Mouse (Mus musculus): ENCODE results near the gene Itpk1.

DNA sequence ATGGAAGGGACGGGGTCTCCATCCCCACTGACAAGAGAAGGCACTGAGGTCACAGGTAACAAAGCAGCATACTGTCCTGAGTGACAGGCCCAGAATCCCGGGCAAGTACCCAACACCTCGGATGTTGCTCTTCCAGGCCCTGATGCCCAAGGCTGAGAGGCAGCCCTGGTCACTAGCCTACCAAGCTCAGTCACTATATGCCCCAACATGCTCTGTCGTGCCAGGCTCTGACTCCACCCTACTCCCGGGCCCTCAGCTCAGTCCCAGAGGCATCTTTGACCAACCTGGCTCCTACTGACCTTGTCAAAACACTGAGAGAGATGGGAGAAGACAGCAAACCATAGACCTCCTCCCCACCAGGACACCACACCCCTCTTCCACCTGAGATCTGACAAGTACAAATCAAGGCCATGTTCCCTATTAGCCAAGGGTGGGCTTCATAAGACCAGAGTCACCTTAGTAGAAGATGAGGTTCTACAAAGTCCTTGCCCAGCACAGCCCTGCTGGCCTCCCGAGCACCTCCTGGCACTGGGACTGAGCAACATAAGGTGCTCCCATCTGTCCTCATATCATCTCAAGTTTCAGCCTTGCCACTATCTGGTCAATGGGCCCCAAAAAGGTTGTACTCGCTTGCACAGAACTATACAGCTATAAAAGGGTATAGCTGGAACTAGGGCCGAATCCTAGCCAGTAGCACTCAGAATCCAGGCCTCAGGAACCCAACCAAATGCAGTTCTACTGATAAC is 43.7 kb downstream of the Itpk1 start:
- no peak for TF ChIP-seq POLR2A (IDR thresholded peaks at IDR 0.05; ENCODE audit: insufficient read depth, low read length)
- no peak for TF ChIP-seq CTCF (IDR thresholded peaks at IDR 0.05; ENCODE audit: low read depth, low read length)
- TF ChIP-seq EP300 (IDR thresholded peaks at IDR 0.05; ENCODE audit: insufficient read depth, low read depth, low read length), result no peak
